Mouse (Mus musculus) heart, postnatal 0 days (tissue): ENCODE data around the gene Tmem171. TPM values are rescaled to one million over a fixed set of nuclear protein-coding genes. Genes with fewer than 3 reads are reported as not detected.

Source experiments
- ATAC-seq: fragments of 200-750 bp; cut with Nextera tagmentation; 2 replicates; pipeline ENCODE4 v1.8.0; 2017; ENCODE audit warnings: low read depth, moderate number of reproducible peaks, moderate library complexity; ENCODE audit not compliant: insufficient read depth
- DNase-seq: peaks from one replicate; pipeline ENCODE4 v3.0.0-alpha.2; 2016; ENCODE audit warnings: low spot score
- H3K27ac ChIP-seq: fragments of 300-500 bp; sonication (generic); 2 replicates; pipeline ENCODE4 v1.5.1; 2014; ENCODE audit warnings: low read depth, mild to moderate bottlenecking
- H3K27me3 ChIP-seq: fragments of 300-500 bp; sonication (generic); 2 replicates; pipeline ENCODE4 v1.6.1; 2014; ENCODE audit warnings: low read length, mixed read lengths; ENCODE audit not compliant: control insufficient read depth, insufficient read depth
- H3K36me3 ChIP-seq: fragments of 300-500 bp; sonication (generic); replicated peaks from 2 replicates; pipeline ENCODE4 v1.6.1; 2014; ENCODE audit warnings: low read length, mixed read lengths; ENCODE audit not compliant: control insufficient read depth, insufficient read depth
- H3K4me1 ChIP-seq: fragments of 300-500 bp; sonication (generic); 2 replicates; pipeline ENCODE4 v1.6.1; 2014; ENCODE audit warnings: antibody characterized with exemption; ENCODE audit not compliant: control insufficient read depth, insufficient read depth
- H3K4me2 ChIP-seq: fragments of 300-500 bp; sonication (generic); 2 replicates; pipeline ENCODE4 v1.6.1; 2014; ENCODE audit warnings: low read depth, mild to moderate bottlenecking, low read length, moderate library complexity
- H3K4me3 ChIP-seq: fragments of 300-500 bp; sonication (generic); 2 replicates; pipeline ENCODE4 v1.5.1; 2014; ENCODE audit warnings: low read depth, low read length
- H3K9ac ChIP-seq: fragments of 300-500 bp; sonication (generic); replicated peaks from 2 replicates; pipeline ENCODE4 v1.6.1; 2014; ENCODE audit warnings: low read depth, low read length, mixed read lengths
- H3K9me3 ChIP-seq: fragments of 300-500 bp; sonication (generic); replicated peaks from 2 replicates; pipeline ENCODE4 v1.6.1; 2016; ENCODE audit warnings: low read length; ENCODE audit not compliant: control insufficient read depth
- CTCF ChIP-seq: IDR thresholded peaks from 2 replicates; pipeline ENCODE4 v1.5.1; 2016; ENCODE audit warnings: antibody characterized with exemption, control low read depth, low read depth
- EP300 ChIP-seq: IDR thresholded peaks from 2 replicates; pipeline ENCODE4 v1.6.1; 2016; ENCODE audit warnings: antibody characterized with exemption, low read depth
- WGBS: fragments of 180-500 bp; shearing (Covaris S2); extraction: QIAGEN DNeasy Blood & Tissue Kit; methylation state at CpG from one replicate; pipeline ENCODE4 v1.1.7; 2014; 5-methylcytosine and 5-hydroxymethylcytosine counted together
- polyA plus RNA-seq: library from polyadenylated mRNA; unstranded; fragments of >200 nt; fragmentation: Nextera tagmentation; extraction: Ambion mirVana; gene quantifications from 2 replicates; pipeline ENCODE4 v1.2.1, GENCODE M21; 2015
- total RNA-seq: library from RNA; depleted of rRNA; stranded (reverse); fragments of >200 nt; gene quantifications from 2 replicates; pipeline ENCODE4 v1.2.3, GENCODE M21; 2014; ENCODE audit warnings: low replicate concordance

The Tmem171 gene
- total and polyA plus RNA-seq, 2 experiments from 2014 or later, result 3.6 to 3.8 TPM

- DNase-seq (no peak), ATAC-seq (no peak)
- no peak overlapping the region for H3K4me2 ChIP-seq
- no peaks in the 10 kb centered on the region for H3K4me1 ChIP-seq
- H3K27ac ChIP-seq, result no peak overlapping the region
- H3K4me3 ChIP-seq, result no peak overlapping the region
- 39% methylated on average over 1 of the region's 1 CpGs for WGBS
- peaks cover 59% of the 10 kb centered on the region for H3K36me3 ChIP-seq
- H3K27me3 ChIP-seq, result no peaks in the 10 kb centered on the region
- H3K9ac ChIP-seq, result no peak overlapping the region
- no peaks in the 10 kb centered on the region for H3K9me3 ChIP-seq
- TF ChIP-seq EP300 (no peak), CTCF (no peak; the same call in 1 of the 2 replicates)
These were observed 34.8 kb upstream of the Tmem171 start for GRCm38 (mm10) chr13:98729271-98730062.

GRCm38 (mm10) chr13:98726494-98726893, 31.9 kb upstream of the Tmem171 start:
- 0 out of 2 replicates have a peak, but pooled peaks have one; percentile 47 for ATAC-seq
- Histone ChIP-seq H3K4me1 (no peaks in the 10 kb centered on the region), H3K27me3 (no peaks in the 10 kb centered on the region), H3K36me3 (peaks cover 47% of the 10 kb centered on the region), H3K4me2 (no peak overlapping the region), H3K9me3 (no peaks in the 10 kb centered on the region), H3K9ac (no peak overlapping the region), H3K27ac (no peak overlapping the region), H3K4me3 (no peak overlapping the region)
- TF ChIP-seq CTCF (peak; percentile 72), EP300 (no peak)
- 63% methylated on average over 4 of the region's 4 CpGs for WGBS
- DNase-seq, result peak; percentile 58

DNA sequence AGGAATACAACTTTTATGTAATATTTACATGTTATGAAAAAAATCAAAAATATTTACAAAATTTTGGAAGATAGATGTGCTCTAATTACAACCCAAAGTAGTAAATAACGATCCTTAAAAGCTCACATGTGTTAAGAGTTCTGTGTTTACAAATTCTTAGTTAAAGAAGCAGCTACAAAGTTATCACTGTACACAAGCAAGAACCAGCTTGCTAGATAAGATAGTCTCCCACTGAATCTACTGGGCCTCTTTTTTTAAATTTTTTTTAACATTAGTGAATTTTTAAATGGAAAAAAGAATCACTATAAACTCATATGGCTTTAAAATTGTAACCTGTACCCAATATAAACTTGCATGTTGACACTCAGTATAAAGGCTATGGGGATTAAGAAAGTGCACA, 28.8 kb upstream of the Tmem171 start:
- no peak for ATAC-seq
- no peak for DNase-seq
- Histone ChIP-seq H3K4me1 (no peaks in the 10 kb centered on the region), H3K9ac (no peak overlapping the region), H3K27me3 (no peaks in the 10 kb centered on the region), H3K9me3 (no peaks in the 10 kb centered on the region), H3K36me3 (peaks cover 37% of the 10 kb centered on the region), H3K4me3 (no peak overlapping the region), H3K27ac (no peak overlapping the region), H3K4me2 (no peak overlapping the region)
- WGBS, result 81% methylated on average over 1 of the region's 1 CpGs
- no peak for TF ChIP-seq EP300
- TF ChIP-seq CTCF, result no peak

DNA sequence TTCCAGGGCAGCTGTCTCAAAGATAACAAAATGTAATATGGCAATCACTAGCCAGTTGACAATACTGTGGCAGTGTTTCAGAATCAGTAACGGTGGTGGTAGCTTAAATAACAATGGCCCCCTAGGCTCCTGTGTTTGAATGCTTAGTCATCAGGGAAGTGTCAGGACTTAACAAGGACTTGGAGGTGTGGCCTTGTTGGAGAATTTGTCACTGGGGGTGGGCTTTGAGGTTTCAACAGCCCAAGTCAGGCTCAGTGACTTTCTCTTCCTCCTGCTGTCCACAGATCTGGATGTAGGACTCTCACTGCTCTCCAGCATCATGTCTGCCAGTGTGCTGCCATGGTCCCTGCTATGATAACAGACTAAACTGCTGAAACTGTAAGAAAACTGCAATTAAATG, 27.7 kb upstream of the Tmem171 start:
- WGBS, result 39% methylated on average over 1 of the region's 1 CpGs

DNA sequence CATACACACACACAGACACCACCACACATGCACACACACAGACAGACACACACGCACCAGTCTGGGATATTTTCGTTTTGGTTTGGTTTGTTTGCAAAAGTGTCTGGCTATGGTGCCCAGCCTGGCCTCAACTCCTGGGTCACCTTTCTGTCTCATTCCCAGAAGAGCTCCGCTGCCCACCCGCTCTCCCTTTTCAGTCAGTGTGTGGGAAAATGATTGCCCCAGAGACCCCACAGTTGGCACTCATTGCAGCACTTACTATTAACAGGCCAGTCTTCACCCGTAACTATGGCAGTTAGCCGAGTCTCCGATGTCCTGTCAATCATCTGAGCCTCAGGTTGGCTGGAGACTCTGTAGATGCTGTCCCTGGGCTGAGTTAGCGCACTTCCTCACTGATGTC, 21.5 kb upstream of the Tmem171 start:
- TF ChIP-seq EP300, result no peak
- TF ChIP-seq CTCF, result no peak
- Histone ChIP-seq H3K27me3 (no peaks in the 10 kb centered on the region), H3K9ac (no peak overlapping the region), H3K4me1 (no peaks in the 10 kb centered on the region), H3K9me3 (no peaks in the 10 kb centered on the region), H3K27ac (no peak overlapping the region), H3K4me2 (no peak overlapping the region), H3K4me3 (no peak overlapping the region), H3K36me3 (0 out of 2 replicates have a peak, but pooled peaks cover 3% of the 10 kb centered on the region)
- no peak for DNase-seq
- ATAC-seq, result no peak
- WGBS, result 88% methylated on average over 8 of the region's 8 CpGs

More for the DNA sequence above, 27.7 kb upstream of the Tmem171 start:
- Histone ChIP-seq H3K4me3 (no peak overlapping the region), H3K9ac (no peak overlapping the region), H3K4me1 (no peaks in the 10 kb centered on the region), H3K9me3 (no peaks in the 10 kb centered on the region), H3K27me3 (no peaks in the 10 kb centered on the region), H3K27ac (no peak overlapping the region), H3K36me3 (peaks cover 35% of the 10 kb centered on the region), H3K4me2 (no peak overlapping the region)
- ATAC-seq, result no peak
- TF ChIP-seq CTCF (no peak), EP300 (no peak)
- no peak for DNase-seq
